Mouse (Mus musculus) liver, embryonic 14.5 days (tissue): Measurements from ENCODE around the gene Slc35c2. TPM values are rescaled to one million over a fixed set of nuclear protein-coding genes. Genes with fewer than 3 reads are reported as not detected.

ENCODE experiments used
- ATAC-seq: fragments of 200-750 bp; cut with Nextera tagmentation; 2 replicates; pipeline ENCODE4 v1.8.0; 2017; ENCODE audit warnings: moderate number of reproducible peaks, mild to moderate bottlenecking, moderate library complexity; ENCODE audit not compliant: insufficient read depth
- DNase-seq, 3 experiments: peaks; one replicate each; pipeline ENCODE4 v3.0.0-alpha.2; 2012 to 2013; ENCODE audit warnings: low read depth in 3 of 3, low spot score in 3 of 3
- H3K27ac ChIP-seq: fragments of 300-500 bp; sonication (generic); 2 replicates; pipeline ENCODE4 v1.5.1; 2014; ENCODE audit warnings: moderate library complexity, mild to moderate bottlenecking, control low read depth, inconsistent platforms
- H3K27me3 ChIP-seq: fragments of 300-500 bp; sonication (generic); 2 replicates; pipeline ENCODE4 v1.6.1; 2014; ENCODE audit warnings: mild to moderate bottlenecking, low read length, moderate library complexity; ENCODE audit not compliant: control insufficient read depth, insufficient read depth
- H3K36me3 ChIP-seq: fragments of 300-500 bp; sonication (generic); replicated peaks from 2 replicates; pipeline ENCODE4 v1.6.1; 2014; ENCODE audit warnings: low read depth; ENCODE audit not compliant: control insufficient read depth, insufficient read depth
- H3K4me1 ChIP-seq, 2 experiments: fragments of 200-500 bp in 1 of 2; fragments of 300-500 bp in 1 of 2; sonication (generic) in 1 of 2; replicated peaks; 2 replicates each; pipeline ENCODE4 v1.6.1; 2012 to 2014; ENCODE audit warnings: antibody characterized with exemption in 1 of 2, inconsistent platforms in 1 of 2, low read length in 1 of 2; ENCODE audit not compliant: control insufficient read depth in 2 of 2, insufficient read depth in 2 of 2
- H3K4me2 ChIP-seq: fragments of 300-500 bp; sonication (generic); 2 replicates; pipeline ENCODE4 v1.6.1; 2014; ENCODE audit warnings: low read depth, mild to moderate bottlenecking, control low read depth, moderate library complexity
- H3K4me3 ChIP-seq, 2 experiments: fragments of 200-500 bp in 1 of 2; fragments of 300-500 bp in 1 of 2; sonication (generic) in 1 of 2; 2 replicates each; pipeline ENCODE4 v1.5.1; 2012 to 2014; ENCODE audit warnings: low read depth in 2 of 2, low read length in 2 of 2, mild to moderate bottlenecking in 2 of 2, control low read depth in 1 of 2, inconsistent platforms in 1 of 2, moderate library complexity in 1 of 2; ENCODE audit not compliant: insufficient read depth in 1 of 2
- H3K9ac ChIP-seq: fragments of 300-500 bp; sonication (generic); replicated peaks from 2 replicates; pipeline ENCODE4 v1.6.1; 2014; ENCODE audit warnings: mild to moderate bottlenecking, control low read depth, moderate library complexity
- H3K9me3 ChIP-seq: fragments of 300-500 bp; sonication (generic); 2 replicates; pipeline ENCODE4 v1.6.1; 2016; ENCODE audit warnings: low read length, mixed read lengths; ENCODE audit not compliant: control insufficient read depth
- CTCF ChIP-seq: IDR thresholded peaks from 2 replicates; pipeline ENCODE4 v1.5.1; 2016; ENCODE audit warnings: antibody characterized with exemption, low read depth, control low read depth
- EP300 ChIP-seq: IDR thresholded peaks from 2 replicates; pipeline ENCODE4 v1.6.1; 2016; ENCODE audit warnings: antibody characterized with exemption, low read depth
- WGBS: fragments of 180-500 bp; shearing (Covaris S2); extraction: QIAGEN DNeasy Blood & Tissue Kit; methylation state at CpG from one replicate; pipeline ENCODE4 v1.1.7; 2014; ENCODE audit not compliant: insufficient replicate concordance; 5-methylcytosine and 5-hydroxymethylcytosine counted together
- polyA plus RNA-seq, 2 experiments: library from polyadenylated mRNA; depleted of rRNA in 1 of 2; stranded (reverse) in 1 of 2; unstranded in 1 of 2; fragments of >200 nt; fragmentation: Nextera tagmentation in 1 of 2; extraction: Ambion mirVana in 1 of 2; gene quantifications; 2 replicates each; pipeline versions ENCODE4 v1.2.1 to v1.2.3; 2012 to 2014

Slc35c2 gene
- polyA plus RNA-seq, 2 experiments = 20.4 to 27.3 TPM

DNA sequence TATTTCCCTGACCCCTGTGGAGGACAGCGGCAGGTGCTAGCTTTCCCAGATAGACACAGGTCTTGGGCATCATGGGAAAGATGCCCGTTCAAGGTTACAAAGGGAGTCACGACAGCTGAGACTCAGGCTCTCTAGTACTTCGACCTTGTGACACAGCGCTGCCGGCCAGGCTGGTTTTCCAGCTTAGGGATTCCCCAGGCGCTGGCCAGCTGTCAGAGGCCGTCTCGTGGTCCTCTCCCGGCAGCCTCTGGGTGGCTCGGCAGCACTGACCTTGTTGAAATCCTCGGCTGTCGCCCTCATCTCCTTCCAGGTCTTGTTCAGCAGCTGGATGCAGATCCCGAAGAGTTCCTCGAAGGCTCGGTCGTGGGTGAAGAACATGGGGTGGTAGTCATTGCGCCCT lies 8.9 kb upstream of the Slc35c2 start:
- no peaks in the 10 kb centered on the region for H3K9me3 ChIP-seq
- ATAC-seq (no peak), DNase-seq (no peak)
- TF ChIP-seq EP300 (no peak), CTCF (no peak)
- H3K4me2 ChIP-seq = no peak overlapping the region
- H3K9ac ChIP-seq = no peak overlapping the region
- no peak overlapping the region for H3K4me3 ChIP-seq
- H3K27ac ChIP-seq = no peak overlapping the region
- no peaks in the 10 kb centered on the region; the same call in none of the 2 replicates for H3K36me3 ChIP-seq
- 84% methylated on average over 18 of the region's 18 CpGs for WGBS
- no peaks in the 10 kb centered on the region for H3K27me3 ChIP-seq
- no peaks in the 10 kb centered on the region for H3K4me1 ChIP-seq

GRCm38 (mm10) chr2:165288315-165289031 lies 804 bp upstream of the Slc35c2 start:
- 56% methylated on average over 18 of the region's 18 CpGs for WGBS
- DNase-seq (no peak), ATAC-seq (no peak)

DNA sequence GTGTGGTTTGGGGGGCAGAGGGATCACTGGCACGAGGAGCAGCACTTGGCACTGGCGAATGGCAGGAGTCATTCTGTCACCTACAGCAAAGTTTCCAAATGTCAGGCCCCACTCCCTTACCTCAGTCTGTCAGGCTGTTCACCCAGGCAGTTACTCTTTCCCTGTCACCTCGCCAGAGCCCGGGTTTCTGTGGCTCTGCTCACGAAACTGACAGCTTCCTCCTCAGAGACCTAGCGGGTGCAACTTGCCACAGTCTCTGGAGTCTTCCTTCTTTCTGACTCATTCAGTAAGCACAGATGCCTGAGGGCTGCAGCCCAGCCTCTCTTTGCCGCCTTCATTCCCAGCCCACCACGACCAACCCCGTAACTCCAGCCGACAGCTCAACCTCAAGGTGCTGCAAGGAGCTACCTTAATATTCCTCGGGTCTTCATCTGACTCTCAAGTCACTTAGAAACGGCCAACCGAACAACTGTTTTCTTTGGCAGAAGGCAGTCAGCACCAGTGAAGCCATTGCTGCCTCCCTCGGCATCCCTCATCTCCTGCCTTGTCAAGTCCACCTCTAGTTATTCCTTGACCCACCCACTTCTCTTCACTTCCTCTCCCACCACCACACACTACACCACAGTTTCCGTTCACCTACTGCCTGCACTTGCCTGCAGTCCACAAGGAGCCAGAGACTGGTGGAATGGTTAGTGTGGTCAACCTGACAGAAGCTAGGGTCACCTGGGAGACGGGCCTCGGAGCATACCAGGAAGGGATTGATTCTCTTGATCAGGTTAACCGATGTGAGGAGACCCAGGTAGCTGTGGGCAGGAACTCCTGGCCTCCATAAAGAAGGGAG lies 1.1 kb downstream of the Slc35c2 start:
- H3K36me3 ChIP-seq = no peaks in the 10 kb centered on the region
- 19% methylated on average over 18 of the region's 18 CpGs for WGBS
- no peak overlapping the region for H3K27ac ChIP-seq
- H3K4me2 ChIP-seq = peak overlapping the region; percentile 67
- no peaks in the 10 kb centered on the region for H3K9me3 ChIP-seq
- ATAC-seq = no peak
- DNase-seq = no peak
- TF ChIP-seq EP300 = no peak
- no peak for TF ChIP-seq CTCF
- peak overlapping the region; percentile 80 to 88 for H3K4me3 ChIP-seq
- H3K9ac ChIP-seq = peak overlapping the region; percentile 74
- H3K4me1 ChIP-seq = peaks cover 8% of the 10 kb centered on the region in 2 experiments
- H3K27me3 ChIP-seq = no peaks in the 10 kb centered on the region

More at GRCm38 (mm10) chr2:165288315-165289031, 804 bp upstream of the Slc35c2 start:
- Histone ChIP-seq H3K36me3 (no peaks in the 10 kb centered on the region), H3K27me3 (no peaks in the 10 kb centered on the region), H3K9me3 (no peaks in the 10 kb centered on the region), H3K27ac (no peak overlapping the region), H3K4me2 (peak overlapping the region; percentile 67), H3K9ac (no peak overlapping the region), H3K4me1 (peaks cover 8% of the 10 kb centered on the region in 2 experiments), H3K4me3 (no peak overlapping the region; a peak in 1 of 4 replicates)
- no peak for TF ChIP-seq EP300
- TF ChIP-seq CTCF = no peak

DNA sequence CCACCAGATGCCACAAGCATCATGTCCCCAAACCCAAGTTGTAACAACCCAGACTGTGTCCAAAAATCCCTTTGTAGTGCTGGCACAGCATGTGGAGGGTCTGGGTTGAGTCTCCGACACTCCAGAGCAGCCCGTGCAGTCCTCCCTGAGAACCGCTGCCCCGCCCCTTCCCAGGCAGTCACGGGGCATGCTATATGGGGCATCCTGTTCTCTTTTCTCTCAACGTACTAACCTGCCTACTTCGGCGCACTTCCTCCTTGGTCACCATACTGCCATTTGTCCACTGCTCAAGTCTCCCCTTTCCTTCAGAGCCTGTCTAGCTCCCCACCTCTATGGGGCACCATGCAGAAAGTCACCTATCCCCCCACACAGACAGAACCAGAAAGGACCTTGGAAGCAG lies 2.0 kb downstream of the Slc35c2 start:
- ATAC-seq (no peak), DNase-seq (no peak)
- TF ChIP-seq EP300 (no peak), CTCF (no peak)
- Histone ChIP-seq H3K27ac (no peak overlapping the region), H3K9me3 (no peaks in the 10 kb centered on the region), H3K9ac (no peak overlapping the region), H3K4me2 (peak overlapping the region; percentile 67; the same call in 1 of the 2 replicates), H3K4me3 (no peak overlapping the region), H3K36me3 (no peaks in the 10 kb centered on the region), H3K4me1 (peaks cover 8% of the 10 kb centered on the region in 2 experiments), H3K27me3 (no peaks in the 10 kb centered on the region)
- WGBS = 35% methylated on average over 8 of the region's 8 CpGs

GRCm38 (mm10) chr2:165285034-165285433 lies 2.6 kb downstream of the Slc35c2 start:
- Histone ChIP-seq H3K4me2 (no peak overlapping the region), H3K36me3 (no peaks in the 10 kb centered on the region), H3K9ac (no peak overlapping the region), H3K27me3 (no peaks in the 10 kb centered on the region), H3K4me3 (no peak overlapping the region), H3K4me1 (peaks cover 8% of the 10 kb centered on the region in 2 experiments), H3K9me3 (no peaks in the 10 kb centered on the region), H3K27ac (no peak overlapping the region)
- 66% methylated on average over 3 of the region's 3 CpGs for WGBS
- ATAC-seq (0 out of 2 replicates have a peak, but pooled peaks have one; percentile 13), DNase-seq (no peak)
- TF ChIP-seq EP300 (no peak), CTCF (no peak)
